Mouse (Mus musculus) right cerebral cortex, postnatal 36 days (tissue): Measurements from ENCODE around the gene Crmp1.

Experiments
- DNase-seq, 2 experiments: peaks; one replicate each; pipeline ENCODE4 v3.0.0; 2022; ENCODE audit warnings: low spot score in 2 of 2, mixed read lengths in 1 of 2

Gene Crmp1

DNA sequence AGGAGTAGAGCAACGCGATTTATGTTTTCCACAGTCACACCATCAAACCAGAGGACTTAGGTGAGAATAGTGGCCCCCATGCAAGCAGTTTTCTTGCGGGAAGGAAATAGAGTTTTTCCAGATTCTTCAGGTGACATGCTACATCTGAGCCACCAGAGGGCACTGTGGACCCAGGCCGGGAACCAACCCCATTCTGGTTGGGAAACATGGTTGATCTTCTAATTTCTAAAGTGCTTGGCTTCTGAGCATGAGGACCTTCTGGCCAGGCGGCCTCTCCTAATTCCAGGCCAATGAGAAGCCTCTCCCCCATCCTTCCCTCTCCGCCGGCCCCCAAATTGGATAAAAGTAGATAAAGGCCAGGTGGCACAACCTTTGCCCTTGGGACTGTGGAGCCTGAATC, 56.6 kb downstream of the Crmp1 start:
- no peak for DNase-seq

DNA sequence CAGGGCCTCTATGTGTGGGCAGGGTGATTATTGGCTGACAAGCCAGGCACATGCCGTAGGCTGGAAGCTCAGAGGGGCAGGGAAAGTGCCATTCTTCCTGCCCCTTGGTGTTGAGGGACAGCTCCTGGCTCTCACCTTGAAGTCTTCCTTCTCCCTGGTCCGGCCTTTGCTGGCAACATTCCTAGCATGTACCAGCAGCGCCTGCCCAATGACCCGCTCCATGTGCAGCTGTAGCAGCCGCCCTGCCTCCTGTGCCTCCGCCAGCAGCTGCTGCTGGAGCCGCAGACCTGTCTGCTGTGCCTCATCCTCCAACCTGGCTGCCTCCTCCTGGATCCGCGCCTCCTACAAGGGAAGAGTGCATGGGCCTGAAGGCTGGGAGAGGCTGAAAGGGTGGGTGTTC, 68.3 kb downstream of the Crmp1 start:
- DNase-seq: no peak

DNA sequence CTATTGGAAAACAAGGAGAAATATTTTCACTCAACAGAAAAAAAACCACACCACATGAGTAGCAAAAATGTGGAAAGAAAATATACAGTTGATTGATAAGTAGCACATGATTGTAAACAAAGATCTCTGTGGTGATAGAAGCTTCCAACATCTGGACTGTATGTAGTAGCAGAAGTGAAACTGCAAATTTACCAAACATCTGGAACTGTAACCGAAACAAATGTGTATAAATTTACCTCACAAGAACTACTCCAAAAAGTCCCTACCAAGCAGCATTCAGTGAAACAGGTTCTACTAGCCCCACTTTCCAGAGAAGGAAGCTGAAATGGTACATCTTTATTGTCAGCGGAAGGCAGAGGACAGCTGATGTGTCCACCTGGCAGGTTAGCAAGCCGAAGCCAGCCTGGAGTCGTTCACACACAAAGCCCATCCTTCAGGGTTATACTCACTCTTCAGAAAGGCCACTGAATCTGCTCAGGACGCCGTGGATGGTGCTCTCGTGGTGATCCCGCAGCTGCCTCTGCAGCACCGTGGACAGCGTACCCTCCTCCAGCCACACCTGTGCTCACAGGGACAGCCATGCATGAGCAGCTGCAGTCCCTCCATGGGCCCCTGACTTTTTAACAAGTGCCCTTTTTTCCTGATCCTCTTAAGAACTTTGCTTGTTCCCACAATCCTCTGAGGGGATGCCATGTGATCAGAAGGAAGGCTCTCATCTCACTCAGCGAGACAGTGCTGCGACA, 71.4 kb downstream of the Crmp1 start:
- DNase-seq: no peak

DNA sequence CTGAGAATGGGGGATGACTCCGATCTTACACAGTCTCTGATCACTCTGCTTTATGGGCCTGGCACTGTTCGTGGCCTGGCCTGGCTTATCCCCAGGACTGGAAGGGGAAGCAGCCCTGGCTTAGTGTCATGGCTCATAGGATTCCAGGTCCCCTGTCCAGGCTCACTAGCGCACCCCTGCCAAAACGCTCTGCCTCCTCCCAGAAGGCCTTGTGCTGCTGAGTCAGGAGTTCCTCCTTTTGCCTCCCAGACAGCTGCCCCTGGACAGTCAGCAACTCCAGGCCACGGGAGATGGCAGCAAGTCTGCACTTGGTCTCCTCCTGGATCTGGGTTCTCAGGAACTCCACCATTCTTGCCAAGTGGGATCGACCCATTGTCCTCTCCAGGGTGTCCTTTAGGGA, 77.0 kb downstream of the Crmp1 start:
- no peak for DNase-seq

DNA sequence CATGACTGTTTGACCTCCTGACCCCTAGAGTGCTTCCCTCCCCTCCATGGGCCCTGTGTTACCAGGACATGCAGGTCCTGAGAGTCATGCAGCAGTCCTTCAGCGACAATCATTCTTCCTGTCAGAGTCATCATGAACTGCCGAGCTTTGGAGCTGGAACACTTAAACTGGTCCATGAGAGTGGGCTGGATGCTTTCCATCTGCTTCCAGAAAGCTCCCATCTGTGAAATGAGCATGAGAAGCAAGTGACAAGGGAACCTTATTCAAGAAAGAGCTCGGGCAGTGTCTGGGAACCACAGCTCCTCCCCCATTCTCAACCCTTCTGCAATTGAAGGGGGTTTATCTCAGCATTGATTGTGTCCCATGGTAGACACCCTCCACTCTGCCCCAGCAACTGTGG, 78.4 kb downstream of the Crmp1 start:
- DNase-seq: peak; percentile 26 to 36

DNA sequence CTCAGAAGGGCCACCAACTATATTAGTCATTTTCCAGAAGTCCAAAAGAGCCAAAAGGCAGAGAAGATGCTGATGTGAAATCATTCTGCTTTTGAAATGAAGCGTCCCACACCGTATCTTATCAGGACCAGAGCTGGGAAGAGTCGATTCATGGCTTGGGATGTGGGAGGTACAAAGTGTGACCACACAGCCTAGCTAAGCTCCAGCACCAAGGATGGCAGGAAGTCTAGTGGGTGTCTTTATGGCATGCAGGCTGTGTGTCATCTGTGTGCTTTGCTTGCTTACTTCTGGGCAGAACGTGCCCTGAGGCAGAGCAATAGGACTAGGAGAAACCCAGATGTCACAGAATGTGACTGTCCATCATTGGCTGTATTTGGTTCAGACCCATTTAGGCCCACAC, 79.0 kb downstream of the Crmp1 start:
- DNase-seq: no peak

DNA sequence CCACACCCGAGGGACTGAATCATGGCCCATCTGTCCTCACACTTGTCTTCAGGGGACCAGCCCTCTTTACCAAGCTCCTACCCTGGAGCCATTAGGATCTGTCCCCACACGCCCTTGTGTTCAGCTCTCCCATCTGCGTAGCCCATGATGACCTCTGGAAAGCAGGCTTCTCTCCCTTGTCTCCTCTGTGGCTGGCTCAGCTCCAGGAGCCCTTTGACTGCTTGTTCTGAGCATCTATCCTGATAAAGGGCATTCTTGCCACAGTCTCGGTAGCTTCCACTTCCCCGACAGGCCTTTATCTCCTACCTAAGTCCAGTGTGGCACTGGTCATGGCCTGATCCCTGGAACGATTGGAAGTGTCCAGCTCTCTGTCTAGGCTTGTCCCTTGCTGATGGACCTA, 84.9 kb downstream of the Crmp1 start:
- DNase-seq: no peak

DNA sequence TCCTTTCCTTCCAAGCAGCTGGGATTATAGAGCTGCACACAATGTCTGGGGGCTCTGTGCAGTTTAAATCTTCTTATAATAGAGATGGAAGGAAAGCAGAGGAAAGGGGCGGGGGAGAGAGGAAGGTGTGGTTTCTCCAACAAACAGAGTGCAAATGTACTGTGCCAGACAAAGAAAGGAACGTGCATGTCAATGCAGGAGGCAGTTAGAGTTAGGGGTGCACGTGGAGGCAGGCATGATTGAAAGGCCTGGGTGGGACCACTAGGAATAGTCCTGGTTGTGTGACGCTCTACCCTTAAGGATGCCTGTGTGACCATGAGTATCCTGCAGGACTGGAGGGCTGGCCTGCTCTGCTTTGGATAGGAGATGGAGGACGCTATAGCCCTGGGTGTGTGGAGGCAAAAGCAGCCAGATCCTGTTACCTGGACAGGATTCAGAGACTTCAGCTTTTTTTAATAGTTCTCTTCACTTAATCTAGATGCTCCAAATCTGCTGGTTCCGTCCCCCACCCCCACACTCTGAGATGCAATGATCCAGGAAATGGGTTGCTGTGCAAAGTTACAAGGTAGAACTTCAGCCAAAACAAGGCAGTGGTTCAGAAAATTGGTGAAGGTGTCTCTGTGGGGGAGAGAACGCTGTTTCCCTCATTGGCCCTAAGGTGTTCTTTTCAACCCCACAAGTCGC, 88.9 kb downstream of the Crmp1 start:
- DNase-seq: no peak

DNA sequence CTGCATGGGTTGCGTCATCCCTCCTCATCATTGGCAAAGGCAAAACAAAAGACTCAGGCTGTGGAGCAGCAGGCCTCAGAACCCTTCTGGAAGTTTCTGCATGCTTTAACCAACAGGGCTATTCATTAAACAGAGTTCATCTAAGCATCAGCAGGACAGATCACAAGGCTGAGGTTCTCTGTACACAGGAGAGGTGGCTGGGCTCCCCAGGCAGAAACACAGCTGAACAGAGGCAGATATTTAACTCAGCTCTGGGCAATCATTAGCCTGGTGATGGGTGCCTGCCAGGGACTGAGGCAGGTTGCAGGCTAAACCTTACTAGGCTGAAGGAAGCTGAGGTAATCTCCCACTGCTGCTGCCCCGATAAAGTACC, 89.4 kb downstream of the Crmp1 start:
- DNase-seq: no peak

DNA sequence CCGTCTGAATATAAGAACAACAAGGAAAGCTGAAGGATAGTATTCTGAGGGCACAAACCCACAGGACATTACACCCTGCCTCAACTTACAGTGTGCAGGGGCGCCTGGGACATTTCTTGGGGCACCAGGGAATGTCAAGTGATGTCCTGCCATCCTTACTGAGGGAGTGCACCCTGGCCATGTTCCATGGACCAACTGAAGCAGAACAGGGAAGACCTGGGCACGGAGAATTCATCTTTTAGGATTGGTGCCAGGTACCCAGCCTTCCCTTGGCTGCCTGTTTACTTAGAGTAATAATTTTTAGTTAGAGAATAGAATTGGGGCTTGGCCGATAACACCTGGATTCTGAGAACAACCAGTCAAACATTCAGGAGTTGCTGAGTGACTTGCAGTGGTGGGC, 90.3 kb downstream of the Crmp1 start:
- DNase-seq: no peak

DNA sequence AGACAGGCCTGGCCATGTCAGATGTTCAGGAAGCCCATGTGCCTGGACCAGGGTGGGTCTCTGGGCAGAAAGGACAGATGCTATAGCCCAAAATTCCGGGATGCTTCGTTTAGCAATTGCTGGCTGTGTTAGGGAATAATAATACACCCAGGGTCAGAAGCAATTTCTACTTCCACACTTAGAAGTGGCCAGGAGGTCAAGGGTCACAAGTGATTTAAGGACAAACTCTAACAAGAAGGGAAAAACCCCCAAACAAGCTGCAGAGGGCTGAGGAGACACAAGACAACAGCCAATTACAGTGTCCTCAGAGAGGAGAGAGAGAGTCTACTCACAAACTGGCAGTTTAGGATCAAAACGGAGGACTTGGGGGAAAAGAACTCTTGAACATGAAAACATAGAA, 93.3 kb downstream of the Crmp1 start:
- no peak for DNase-seq

DNA sequence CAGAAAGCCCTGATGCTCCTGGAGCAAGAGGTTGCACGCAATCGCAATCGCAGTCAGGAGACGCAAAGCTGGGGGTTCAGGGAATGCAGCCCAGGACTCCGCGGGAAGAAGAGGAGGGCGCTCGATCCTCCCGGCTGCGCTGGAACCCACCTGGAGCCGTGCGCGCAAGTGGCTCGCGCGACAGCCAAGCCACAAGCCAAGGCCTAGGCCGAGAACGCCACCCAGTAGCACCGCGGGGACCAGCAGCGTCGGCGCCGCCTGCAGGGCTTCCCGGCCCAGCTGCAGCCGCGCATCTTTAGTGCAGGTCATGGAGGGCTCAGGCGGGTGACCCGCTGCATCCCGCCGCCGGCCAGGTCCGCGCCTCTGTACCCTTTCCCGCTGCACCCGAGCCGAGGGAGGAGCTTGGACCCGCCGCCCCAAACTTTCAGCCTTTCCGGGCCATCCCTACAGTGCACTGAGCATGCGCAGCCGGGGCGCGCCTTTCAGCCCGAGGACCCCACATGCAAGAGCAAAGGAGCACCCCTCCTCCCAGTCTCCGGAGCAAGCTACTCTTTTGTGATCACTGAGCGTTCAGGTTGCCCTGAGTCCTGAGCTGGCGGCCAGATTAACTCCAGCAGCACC, 94.9 kb downstream of the Crmp1 start, which contains the start of gene Evc:
Evc (minus strand) TSS at position 410 of the 621 bp plus-strand sequence.
- DNase-seq: no peak

DNA sequence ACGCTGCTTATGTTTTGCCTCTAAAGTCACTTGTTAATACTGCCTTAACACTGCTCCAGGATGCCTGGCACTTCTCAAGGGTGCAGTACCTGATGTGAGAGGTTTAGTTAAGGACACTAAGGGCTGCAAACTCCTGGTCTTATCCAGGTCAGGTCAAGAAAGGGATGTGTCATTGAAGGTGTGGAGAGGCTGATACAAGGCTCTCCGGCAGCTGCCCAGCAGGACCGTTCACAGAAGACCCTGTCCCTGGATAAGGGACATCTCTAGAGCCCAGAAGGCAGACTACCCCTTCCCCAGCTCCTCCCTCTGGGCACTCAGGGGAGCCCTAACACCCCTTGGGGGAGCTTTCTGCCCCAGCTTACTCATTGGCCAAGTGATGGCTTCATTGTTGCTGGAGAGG, 96.0 kb downstream of the Crmp1 start:
- DNase-seq: no peak

DNA sequence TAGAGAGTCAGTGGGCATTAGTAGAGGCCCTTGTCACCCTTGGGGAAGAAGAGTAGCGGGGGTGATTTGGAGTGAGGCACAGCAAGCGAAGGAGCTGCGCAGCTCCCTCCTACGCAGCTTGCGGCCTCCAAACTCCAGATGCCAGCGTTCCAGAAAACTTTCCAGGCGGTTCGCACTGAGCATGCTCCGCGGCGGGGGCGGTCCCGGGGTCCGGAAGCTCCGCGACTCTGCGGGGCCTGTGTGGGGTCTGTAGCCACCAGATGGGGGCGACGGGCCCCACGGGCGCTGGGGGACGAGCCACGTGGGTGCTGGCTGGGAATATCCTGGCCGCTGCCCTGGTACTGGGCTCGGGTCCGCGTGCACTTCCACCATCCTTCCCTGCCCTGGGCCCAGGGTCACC, 96.5 kb downstream of the Crmp1 start, which contains the start of gene Evc2:
Evc2 (plus strand) TSS at position 212 of the 400 bp plus-strand sequence.
- DNase-seq: peak; percentile 76
